ENCODE assay signal across 8 mouse cellular contexts in genomic region chr4:62516579-62516978, GRCm38 (mm10). TPM values are rescaled to one million over a fixed set of nuclear protein-coding genes. Genes with fewer than 3 reads are reported as not detected.
DNase-seq lines count a peak whose midpoint lies in the region; ATAC-seq and TF ChIP-seq lines count a peak whose summit lies in the region.

No protein-coding gene starts in this region.

- no peaks in the 10 kb centered on the region for H3K9me3 ChIP-seq in lung, embryonic 16.5 days (ENCODE audit: control insufficient read depth, low read length)

- H3K4me3 ChIP-seq in lung, embryonic 16.5 days (ENCODE audit: low read length): no peak overlapping the region; the same call in 1 of the 2 replicates
- H3K4me3 ChIP-seq in lung, adult 2 months (replicated peaks; ENCODE audit: extremely low read depth, low read depth, low read length): no peak overlapping the region

- H3K4me1 ChIP-seq in lung, embryonic 16.5 days (replicated peaks; ENCODE audit: control insufficient read depth, insufficient read depth, low read length): peaks cover 40% of the 10 kb centered on the region
- H3K4me1 ChIP-seq in lung, adult 2 months (ENCODE audit: control insufficient read depth, insufficient read depth, low read length): peaks cover 6% of the 10 kb centered on the region; the same call in 1 of the 2 replicates

- H3K4me2 ChIP-seq in lung, embryonic 16.5 days (ENCODE audit: low read depth, low read length): peak overlapping the region; percentile 41

- TF ChIP-seq CTCF in lung, adult 2 months (IDR thresholded peaks at IDR 0.05; ENCODE audit: insufficient read depth, low read length): no peak

- no peak for TF ChIP-seq POLR2A in lung, adult 2 months (IDR thresholded peaks at IDR 0.05; ENCODE audit: borderline replicate concordance, extremely low read depth, low read depth, low read length)

- WGBS in lung, embryonic 16.5 days: 28% methylated on average over 1 of the region's 1 CpGs
- WGBS in lung, adult 2 months: 52% methylated on average over 1 of the region's 1 CpGs

- DNase-seq in cerebellum, adult 9-11 months: peak; percentile 43
- DNase-seq in cerebellum, adult 8-10 months: no peak
- no peak for DNase-seq in lung, adult 2 months
- peak; percentile 95 for DNase-seq in liver
- DNase-seq in spleen, postnatal 4 days (ENCODE audit: low spot score in 2 of 2): peak; percentile 87 to 88
- DNase-seq in Muller cell, postnatal 12 days (ENCODE audit: inconsistent ontology term): no peak
- no peak for DNase-seq in thymus, postnatal 4 days

- peak overlapping the region; percentile 46; the same call in 1 of the 2 replicates for H3K9ac ChIP-seq in lung, embryonic 16.5 days (ENCODE audit: low read length)

- no peaks in the 10 kb centered on the region for H3K27me3 ChIP-seq in lung, embryonic 16.5 days (ENCODE audit: control insufficient read depth, insufficient read depth, low read depth, low read length)

- peak; percentile 41 for ATAC-seq in lung, embryonic 16.5 days (ENCODE audit: low read depth)

- H3K27ac ChIP-seq in lung, embryonic 16.5 days (ENCODE audit: low read length): peak overlapping the region; percentile 95

- H3K36me3 ChIP-seq in lung, embryonic 16.5 days (ENCODE audit: control insufficient read depth, insufficient read depth, low read length): peaks cover 24% of the 10 kb centered on the region

RNA-seq across cellular contexts. Expression of gene Alad, which starts 3.1 kb away (rescaled TPM):
- polyA plus RNA-seq in lung, embryonic 16.5 days (2015; fragmentation: Nextera tagmentation; extraction: Ambion mirVana): 141 and 168 TPM in 2 replicates
- 139 and 141 TPM in 2 replicates for polyA plus RNA-seq in lung, adult 2 months (2012; rRNA removed)

RNA-seq across cellular contexts. Expression of gene Pole3, which starts 8.3 kb away (rescaled TPM):
- polyA plus RNA-seq in lung, embryonic 16.5 days (2015; fragmentation: Nextera tagmentation; extraction: Ambion mirVana): 79.9 and 83.8 TPM in 2 replicates
- polyA plus RNA-seq in lung, adult 2 months (2012; rRNA removed): 8.9 and 16.1 TPM in 2 replicates

RNA-seq across cellular contexts. Expression of gene 4933430I17Rik, which starts 8.6 kb away (rescaled TPM):
- polyA plus RNA-seq in lung, embryonic 16.5 days (2015; fragmentation: Nextera tagmentation; extraction: Ambion mirVana): 0.40 and 0.54 TPM in 2 replicates
- 0.08 and 0.15 TPM in 2 replicates for polyA plus RNA-seq in lung, adult 2 months (2012; rRNA removed)

RNA-seq across cellular contexts. Expression of gene Hdhd3, which starts 13.3 kb away (rescaled TPM):
- polyA plus RNA-seq in lung, embryonic 16.5 days (2015; fragmentation: Nextera tagmentation; extraction: Ambion mirVana): 19.1 and 20.9 TPM in 2 replicates
- 10.0 and 14.1 TPM in 2 replicates for polyA plus RNA-seq in lung, adult 2 months (2012; rRNA removed)

RNA-seq across cellular contexts. Expression of gene Bspry, which starts 36.7 kb away (rescaled TPM):
- polyA plus RNA-seq in lung, embryonic 16.5 days (2015; fragmentation: Nextera tagmentation; extraction: Ambion mirVana): 47.9 and 59.2 TPM in 2 replicates
- polyA plus RNA-seq in lung, adult 2 months (2012; rRNA removed): 26.0 and 31.0 TPM in 2 replicates

Comparison
In these comparisons a context has a peak if more than half of its experiments do, and no peak if none do; other contexts are left out.
1. DNase-seq: peak in cerebellum, adult 9-11 months (single experiment), liver (single experiment) and spleen, postnatal 4 days (2 of 2); none in cerebellum, adult 8-10 months (single experiment), lung, adult 2 months (single experiment), Muller cell, postnatal 12 days (single experiment) and thymus, postnatal 4 days (single experiment).